Mouse (Mus musculus) C2C12 (cell line): ENCODE measurements around the gene Samd1. TPM values are rescaled to one million over a fixed set of nuclear protein-coding genes. Genes with fewer than 3 reads are reported as not detected.

Source experiments
- H3K27me3 ChIP-seq: one replicate; pipeline ENCODE4 v1.6.1; 2011; ENCODE audit not compliant: control insufficient read depth, insufficient read depth, insufficient read length
- H3K36me3 ChIP-seq: one replicate; pipeline ENCODE4 v1.6.1; 2011; ENCODE audit not compliant: control insufficient read depth, insufficient read depth
- H3K4me3 ChIP-seq: one replicate; pipeline ENCODE4 v1.5.1; 2011; ENCODE audit warnings: mild to moderate bottlenecking, control low read depth; ENCODE audit not compliant: poor library complexity, insufficient read depth, severe bottlenecking
- H3K79me2 ChIP-seq: one replicate; pipeline ENCODE4 v1.6.1; 2011; ENCODE audit not compliant: control insufficient read depth, insufficient read depth
- H3K79me3 ChIP-seq: one replicate; pipeline ENCODE4 v1.6.1; 2011; ENCODE audit warnings: low read depth, control low read depth
- H3ac ChIP-seq: one replicate; pipeline ENCODE3; 2011; ENCODE audit warnings: low read depth; ENCODE audit not compliant: control insufficient read depth, insufficient read length
- CEBPB ChIP-seq: IDR thresholded peaks from one replicate; pipeline ENCODE4 v1.6.1; 2011; ENCODE audit warnings: low read depth, mild to moderate bottlenecking, control low read depth, moderate library complexity
- CTCF ChIP-seq: IDR thresholded peaks from one replicate; pipeline ENCODE4 v1.5.1; 2011; ENCODE audit not compliant: control insufficient read depth, insufficient read depth, insufficient read length
- FOSL1 ChIP-seq: IDR thresholded peaks from one replicate; pipeline ENCODE4 v1.8.0; 2011; ENCODE audit warnings: mild to moderate bottlenecking, low read length; ENCODE audit not compliant: poor library complexity, insufficient read depth, severe bottlenecking
- MAX ChIP-seq: IDR thresholded peaks from one replicate; pipeline ENCODE4 v1.6.1; 2011; ENCODE audit warnings: mild to moderate bottlenecking, control low read depth
- MYOD1 ChIP-seq: IDR thresholded peaks from one replicate; pipeline ENCODE4 v1.6.1; 2011; ENCODE audit warnings: low read depth; ENCODE audit not compliant: control insufficient read depth, insufficient read length
- MYOG ChIP-seq: IDR thresholded peaks from one replicate; pipeline ENCODE4 v1.6.1; 2011; ENCODE audit not compliant: control insufficient read depth, insufficient read length; ENCODE audit errors: extremely low read depth
- USF1 ChIP-seq: IDR thresholded peaks from one replicate; pipeline ENCODE4 v1.6.1; 2011; ENCODE audit warnings: low read depth, mild to moderate bottlenecking, control low read depth, moderate library complexity
- polyA plus RNA-seq: library from polyadenylated mRNA; unstranded; fragments of >200 nt; fragmentation: generic; extraction: Trizol; gene quantifications from one replicate; pipeline ENCODE4 v1.2.1, GENCODE M21; 2012; ENCODE audit warnings: missing spikeins

The Samd1 gene
- polyA plus RNA-seq, 1 experiment, result 69.7 TPM

- Histone ChIP-seq H3K79me3 (peaks cover 7% of the 10 kb centered on the region), H3K4me3 (no peak overlapping the region), H3K79me2 (peaks cover 13% of the 10 kb centered on the region), H3K36me3 (peaks cover 52% of the 10 kb centered on the region), H3ac (no peak overlapping the region), H3K27me3 (no peaks in the 10 kb centered on the region)
- TF ChIP-seq MYOD1 (no peak), FOSL1 (no peak), CEBPB (no peak), USF1 (no peak), CTCF (no peak)
Observed at GRCm38 (mm10) chr8:83967701-83968100, 29.8 kb upstream of the Samd1 start.

- no peak for TF ChIP-seq CTCF
- peaks cover 30% of the 10 kb centered on the region for H3K79me2 ChIP-seq
- H3K36me3 ChIP-seq, result peaks cover 33% of the 10 kb centered on the region
- peaks cover 7% of the 10 kb centered on the region for H3K79me3 ChIP-seq
- H3K4me3 ChIP-seq, result no peak overlapping the region
- H3K27me3 ChIP-seq, result no peaks in the 10 kb centered on the region
- H3ac ChIP-seq, result no peak overlapping the region
Observed at GRCm38 (mm10) chr8:83971121-83971520, 26.4 kb upstream of the Samd1 start.

- TF ChIP-seq MAX (no peak), USF1 (no peak), FOSL1 (no peak), MYOG (no peak), CEBPB (no peak), CTCF (no peak), MYOD1 (no peak)
- peaks cover 7% of the 10 kb centered on the region for H3K79me3 ChIP-seq
- H3K27me3 ChIP-seq, result no peaks in the 10 kb centered on the region
- H3K79me2 ChIP-seq, result peaks cover 35% of the 10 kb centered on the region
- no peak overlapping the region for H3K4me3 ChIP-seq
- peaks cover 32% of the 10 kb centered on the region for H3K36me3 ChIP-seq
- H3ac ChIP-seq, result no peak overlapping the region
Observed at GRCm38 (mm10) chr8:83971661-83972060, 25.8 kb upstream of the Samd1 start.

GRCm38 (mm10) chr8:83972150-83973120 is 25.0 kb upstream of the Samd1 start, which contains the start of gene Prkaca:
Gene Prkaca (plus strand): TSS chr8:83972993.
- Histone ChIP-seq H3K36me3 (peaks cover 24% of the 10 kb centered on the region), H3K4me3 (peak within 1 kb of the TSS; percentile 66), H3ac (peak within 1 kb of the TSS; percentile 83), H3K27me3 (no peaks in the 10 kb centered on the region), H3K79me2 (peaks cover 43% of the 10 kb centered on the region), H3K79me3 (peaks cover 7% of the 10 kb centered on the region)
- TF ChIP-seq FOSL1 (no peak), USF1 (peak; percentile 39)

- peak overlapping the region; percentile 70 for H3ac ChIP-seq
- TF ChIP-seq MYOD1, result peak; percentile 59
- TF ChIP-seq FOSL1, result no peak
- peak overlapping the region; percentile 66 for H3K4me3 ChIP-seq
- no peaks in the 10 kb centered on the region for H3K27me3 ChIP-seq
- H3K36me3 ChIP-seq, result peaks cover 17% of the 10 kb centered on the region
- H3K79me3 ChIP-seq, result peaks cover 7% of the 10 kb centered on the region
- peaks cover 49% of the 10 kb centered on the region for H3K79me2 ChIP-seq
Observed at GRCm38 (mm10) chr8:83973161-83974031, 24.1 kb upstream of the Samd1 start.

GRCm38 (mm10) chr8:83974521-83974920 is 23.0 kb upstream of the Samd1 start:
- H3K27me3 ChIP-seq, result no peaks in the 10 kb centered on the region

More at GRCm38 (mm10) chr8:83974521-83974920, 23.0 kb upstream of the Samd1 start:
- Histone ChIP-seq H3ac (no peak overlapping the region), H3K79me3 (peaks cover 7% of the 10 kb centered on the region), H3K36me3 (peaks cover 5% of the 10 kb centered on the region), H3K79me2 (peaks cover 49% of the 10 kb centered on the region), H3K4me3 (no peak overlapping the region)
- no peak for TF ChIP-seq MYOD1
- TF ChIP-seq USF1, result no peak
- no peak for TF ChIP-seq MAX
- no peak for TF ChIP-seq FOSL1
- TF ChIP-seq CTCF, result no peak
- no peak for TF ChIP-seq CEBPB
- TF ChIP-seq MYOG, result no peak
